Mouse (Mus musculus): ENCODE results near the gene Isy1. TPM values are rescaled to one million over a fixed set of nuclear protein-coding genes. Genes with fewer than 3 reads are reported as not detected.

The Isy1 gene
- polyA plus RNA-seq, 1 experiment from 2014 or later = 26.4 TPM

GRCm38 (mm10) chr6:87814486-87814885, 24.1 kb downstream of the Isy1 start:
- H3K27ac ChIP-seq (ENCODE audit: low read depth, low read length) = no peak overlapping the region
- WGBS = 90% methylated on average over 5 of the region's 5 CpGs
- TF ChIP-seq CTCF (IDR thresholded peaks at IDR 0.05; ENCODE audit: low read depth) = no peak
- ATAC-seq = no peak
- no peak overlapping the region for H3K9ac ChIP-seq (ENCODE audit: low read depth, low read length)
- H3K36me3 ChIP-seq (ENCODE audit: control insufficient read depth, insufficient read depth) = peaks cover 32% of the 10 kb centered on the region
- no peaks in the 10 kb centered on the region for H3K9me3 ChIP-seq (ENCODE audit: control insufficient read depth)
- 0 out of 2 replicates have a peak, but pooled peaks cover 6% of the 10 kb centered on the region for H3K4me1 ChIP-seq (replicated peaks; ENCODE audit: control insufficient read depth, insufficient read depth, low read length)
- no peaks in the 10 kb centered on the region for H3K27me3 ChIP-seq (replicated peaks; ENCODE audit: control insufficient read depth, insufficient read depth, low read length)
- no peak overlapping the region for H3K4me3 ChIP-seq (ENCODE audit: low read depth, low read length)
- no peak overlapping the region for H3K4me2 ChIP-seq (replicated peaks; ENCODE audit: low read depth)

GRCm38 (mm10) chr6:87812656-87813055, 25.9 kb downstream of the Isy1 start:
- H3K27me3 ChIP-seq (replicated peaks; ENCODE audit: control insufficient read depth, insufficient read depth, low read length) = no peaks in the 10 kb centered on the region
- no peak overlapping the region; the same call in 1 of the 2 replicates for H3K4me3 ChIP-seq (ENCODE audit: low read depth, low read length)
- peak overlapping the region; percentile 87; the same call in 1 of the 2 replicates for H3K4me2 ChIP-seq (replicated peaks; ENCODE audit: low read depth)
- WGBS = 87% methylated on average over 1 of the region's 1 CpGs
- no peaks in the 10 kb centered on the region for H3K9me3 ChIP-seq (ENCODE audit: control insufficient read depth)
- H3K4me1 ChIP-seq (replicated peaks; ENCODE audit: control insufficient read depth, insufficient read depth, low read length) = 0 out of 2 replicates have a peak, but pooled peaks cover 8% of the 10 kb centered on the region
- H3K36me3 ChIP-seq (ENCODE audit: control insufficient read depth, insufficient read depth) = peaks cover 14% of the 10 kb centered on the region
- ATAC-seq = no peak
- peak overlapping the region; percentile 95 for H3K27ac ChIP-seq (ENCODE audit: low read depth, low read length)
- TF ChIP-seq CTCF (IDR thresholded peaks at IDR 0.05; ENCODE audit: low read depth) = no peak
- no peak overlapping the region for H3K9ac ChIP-seq (ENCODE audit: low read depth, low read length)

GRCm38 (mm10) chr6:87811675-87812338, 26.8 kb downstream of the Isy1 start, which contains the start of gene Rab43:
Gene Rab43 (minus strand): TSS chr6:87812164.
- 0 out of 2 replicates have a peak, but pooled peaks cover 8% of the 10 kb centered on the region for H3K4me1 ChIP-seq (replicated peaks; ENCODE audit: control insufficient read depth, insufficient read depth, low read length)
- peak; percentile 61 for TF ChIP-seq CTCF (IDR thresholded peaks at IDR 0.05; ENCODE audit: low read depth)

GRCm38 (mm10) chr6:87810713-87811669, 27.6 kb downstream of the Isy1 start:
- peak overlapping the region; percentile 95 for H3K27ac ChIP-seq (ENCODE audit: low read depth, low read length)
- H3K36me3 ChIP-seq (ENCODE audit: control insufficient read depth, insufficient read depth) = no peaks in the 10 kb centered on the region
- H3K27me3 ChIP-seq (replicated peaks; ENCODE audit: control insufficient read depth, insufficient read depth, low read length) = no peaks in the 10 kb centered on the region
- peak; percentile 7; the same call in 1 of the 2 replicates for ATAC-seq
- TF ChIP-seq CTCF (IDR thresholded peaks at IDR 0.05; ENCODE audit: low read depth) = 0 out of 2 replicates have a peak, but pooled peaks have one; percentile 1
- no peaks in the 10 kb centered on the region for H3K9me3 ChIP-seq (ENCODE audit: control insufficient read depth)
- peak overlapping the region; percentile 87 for H3K4me2 ChIP-seq (replicated peaks; ENCODE audit: low read depth)
- 0 out of 2 replicates have a peak, but pooled peaks cover 8% of the 10 kb centered on the region for H3K4me1 ChIP-seq (replicated peaks; ENCODE audit: control insufficient read depth, insufficient read depth, low read length)
- peak overlapping the region; percentile 89 for H3K4me3 ChIP-seq (ENCODE audit: low read depth, low read length)
- peak overlapping the region; percentile 92 for H3K9ac ChIP-seq (ENCODE audit: low read depth, low read length)
- WGBS = under 1% methylated on average over 68 of the region's 77 CpGs

More at GRCm38 (mm10) chr6:87811675-87812338, 26.8 kb downstream of the Isy1 start, which contains the start of gene Rab43:
- Histone ChIP-seq H3K9ac (ENCODE audit: low read depth, low read length) (peak within 1 kb of the TSS; percentile 92), H3K4me3 (ENCODE audit: low read depth, low read length) (peak within 1 kb of the TSS; percentile 89), H3K27me3 (replicated peaks; ENCODE audit: control insufficient read depth, insufficient read depth, low read length) (no peaks in the 10 kb centered on the region), H3K4me2 (replicated peaks; ENCODE audit: low read depth) (peak within 1 kb of the TSS; percentile 87), H3K27ac (ENCODE audit: low read depth, low read length) (peak within 1 kb of the TSS; percentile 95), H3K36me3 (ENCODE audit: control insufficient read depth, insufficient read depth) (0 out of 2 replicates have a peak, but pooled peaks cover 6% of the 10 kb centered on the region), H3K9me3 (ENCODE audit: control insufficient read depth) (no peaks in the 10 kb centered on the region)
- WGBS = under 1% methylated on average over 28 of the region's 56 CpGs
- ATAC-seq = peak; percentile 93

GRCm38 (mm10) chr6:87810311-87810710, 28.3 kb downstream of the Isy1 start:
- WGBS = 37% methylated on average over 6 of the region's 6 CpGs
- ATAC-seq = no peak

More at GRCm38 (mm10) chr6:87810311-87810710, 28.3 kb downstream of the Isy1 start:
- Histone ChIP-seq H3K27ac (ENCODE audit: low read depth, low read length) (peak overlapping the region; percentile 55), H3K27me3 (replicated peaks; ENCODE audit: control insufficient read depth, insufficient read depth, low read length) (no peaks in the 10 kb centered on the region), H3K36me3 (ENCODE audit: control insufficient read depth, insufficient read depth) (no peaks in the 10 kb centered on the region), H3K4me3 (ENCODE audit: low read depth, low read length) (peak overlapping the region; percentile 89), H3K4me2 (replicated peaks; ENCODE audit: low read depth) (peak overlapping the region; percentile 87), H3K4me1 (replicated peaks; ENCODE audit: control insufficient read depth, insufficient read depth, low read length) (0 out of 2 replicates have a peak, but pooled peaks cover 8% of the 10 kb centered on the region), H3K9ac (ENCODE audit: low read depth, low read length) (peak overlapping the region; percentile 92), H3K9me3 (ENCODE audit: control insufficient read depth) (no peaks in the 10 kb centered on the region)
- TF ChIP-seq CTCF (IDR thresholded peaks at IDR 0.05; ENCODE audit: low read depth) = no peak
